Mouse (Mus musculus) brain, embryonic 14.5 days (tissue): ENCODE measurements around the gene Wdsub1. TPM values are rescaled to one million over a fixed set of nuclear protein-coding genes. Genes with fewer than 3 reads are reported as not detected.

Experiments
- DNase-seq: peaks from one replicate; pipeline ENCODE4 v3.0.0-alpha.2; 2011; ENCODE audit warnings: low read depth
- CTCF ChIP-seq: fragments of 200-500 bp; IDR thresholded peaks from 2 replicates; pipeline ENCODE4 v1.5.1; 2012; ENCODE audit warnings: inconsistent platforms, mild to moderate bottlenecking, moderate library complexity, borderline replicate concordance; ENCODE audit not compliant: insufficient read depth, insufficient read length; ENCODE audit errors: extremely low read depth
- POLR2A ChIP-seq: fragments of 200-500 bp; IDR thresholded peaks from 2 replicates; pipeline ENCODE4 v1.6.1; 2012; ENCODE audit warnings: mild to moderate bottlenecking, inconsistent platforms, borderline replicate concordance; ENCODE audit not compliant: poor library complexity, insufficient read depth, insufficient read length, severe bottlenecking; ENCODE audit errors: extremely low read depth
- polyA plus RNA-seq: library from polyadenylated mRNA; depleted of rRNA; stranded (reverse); fragments of >200 nt; gene quantifications from 2 replicates; pipeline ENCODE4 v1.2.3, GENCODE M21; 2012

The Wdsub1 gene
- polyA plus RNA-seq, 1 experiment = 25.3 TPM

GRCm38 (mm10) chr2:59830151-59830550 lies 52.2 kb downstream of the Wdsub1 start:
- TF ChIP-seq CTCF (peak; percentile 34; the same call in 1 of the 2 replicates), POLR2A (no peak)
- peak; percentile 74 for DNase-seq

- TF ChIP-seq CTCF (no peak), POLR2A (no peak)
- DNase-seq = no peak
Measured at GRCm38 (mm10) chr2:59829718-59830117, 52.7 kb downstream of the Wdsub1 start.

- peak; percentile 81 for DNase-seq
- no peak for TF ChIP-seq CTCF
- TF ChIP-seq POLR2A = no peak
Measured at GRCm38 (mm10) chr2:59828777-59829508, 53.4 kb downstream of the Wdsub1 start.

GRCm38 (mm10) chr2:59828103-59828655 lies 54.2 kb downstream of the Wdsub1 start:
- TF ChIP-seq POLR2A (no peak), CTCF (no peak)
- DNase-seq = peak; percentile 50

GRCm38 (mm10) chr2:59825380-59825779 lies 57.0 kb downstream of the Wdsub1 start:
- TF ChIP-seq POLR2A = no peak
- no peak for TF ChIP-seq CTCF

GRCm38 (mm10) chr2:59824289-59824688 lies 58.1 kb downstream of the Wdsub1 start:
- TF ChIP-seq POLR2A = no peak
- no peak for TF ChIP-seq CTCF
- no peak for DNase-seq

More at GRCm38 (mm10) chr2:59825380-59825779, 57.0 kb downstream of the Wdsub1 start:
- DNase-seq = no peak

- TF ChIP-seq CTCF (no peak), POLR2A (no peak)
- DNase-seq = no peak
Measured at GRCm38 (mm10) chr2:59821044-59821443, 61.3 kb downstream of the Wdsub1 start.

GRCm38 (mm10) chr2:59820088-59820487 lies 62.3 kb downstream of the Wdsub1 start:
- DNase-seq = peak; percentile 53
- TF ChIP-seq CTCF = no peak
- no peak for TF ChIP-seq POLR2A

GRCm38 (mm10) chr2:59819415-59819814 lies 63.0 kb downstream of the Wdsub1 start:
- TF ChIP-seq CTCF = no peak
- no peak for TF ChIP-seq POLR2A

GRCm38 (mm10) chr2:59818663-59819062 lies 63.7 kb downstream of the Wdsub1 start:
- DNase-seq = no peak
- no peak for TF ChIP-seq POLR2A
- no peak for TF ChIP-seq CTCF

More at GRCm38 (mm10) chr2:59819415-59819814, 63.0 kb downstream of the Wdsub1 start:
- peak; percentile 59 for DNase-seq

GRCm38 (mm10) chr2:59814997-59815396 lies 67.4 kb downstream of the Wdsub1 start:
- no peak for TF ChIP-seq CTCF
- no peak for TF ChIP-seq POLR2A

More at GRCm38 (mm10) chr2:59814997-59815396, 67.4 kb downstream of the Wdsub1 start:
- DNase-seq = no peak
